Mouse (Mus musculus): Measurements from ENCODE around the gene Ccdc183.

Ccdc183 gene

GRCm38 (mm10) chr2:25577951-25578795 is 39.3 kb downstream of the Ccdc183 start:
- no peak for DNase-seq (ENCODE audit: low spot score)

GRCm38 (mm10) chr2:25576965-25577891 is 40.2 kb downstream of the Ccdc183 start:
- no peak for DNase-seq (ENCODE audit: low spot score)

- DNase-seq (ENCODE audit: low spot score): no peak
Observed at GRCm38 (mm10) chr2:25576028-25576850, 41.2 kb downstream of the Ccdc183 start.

GRCm38 (mm10) chr2:25575432-25576027 is 41.9 kb downstream of the Ccdc183 start:
- DNase-seq (ENCODE audit: low spot score): peak; percentile 58

DNA sequence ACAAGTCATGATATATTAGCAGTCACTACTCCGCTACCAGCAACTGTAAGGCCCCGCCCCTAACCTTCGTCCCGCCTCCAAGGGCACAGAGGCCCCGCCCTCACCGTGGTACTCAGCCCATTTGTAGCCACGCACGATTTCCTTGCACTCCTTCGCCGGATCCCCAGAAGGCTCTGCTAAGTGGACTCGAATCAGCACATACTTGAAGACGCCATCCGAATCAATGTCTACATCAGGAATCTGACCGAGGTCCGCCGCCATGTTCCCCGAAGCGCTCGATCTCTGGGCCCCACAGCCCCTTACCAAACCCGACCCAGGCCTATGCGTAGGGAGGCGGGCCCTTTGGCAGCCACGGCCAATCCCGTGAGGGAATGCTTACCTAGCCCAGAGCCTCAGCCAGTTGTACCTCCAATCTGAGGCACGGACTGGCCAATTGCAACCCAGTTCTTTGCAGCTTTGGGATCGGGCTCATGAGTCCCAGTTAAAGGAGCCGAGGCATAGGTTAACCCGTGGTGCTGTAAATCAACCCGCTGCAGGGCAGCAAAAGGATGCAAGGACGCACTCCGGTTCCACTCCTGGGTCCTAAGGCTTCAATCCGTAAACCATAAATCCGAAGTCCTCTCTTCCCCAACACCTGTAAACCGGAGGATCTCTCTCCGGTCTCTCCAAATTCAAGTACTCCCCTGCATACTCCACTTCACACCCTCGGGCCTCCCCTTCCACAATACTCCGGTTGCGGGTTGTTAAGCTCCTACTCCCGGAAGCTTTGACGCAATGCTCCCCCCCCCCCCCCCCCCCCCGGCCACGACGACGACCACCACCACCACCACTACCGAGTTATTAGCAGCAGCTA is 42.7 kb downstream of the Ccdc183 start, which contains the start of the genes Mamdc4 and Phpt1:
Gene Mamdc4 (minus strand): TSS at position 267 of the 853 bp plus-strand sequence.
Gene Phpt1 (minus strand): TSS at position 646 of the 853 bp plus-strand sequence.
- peak; percentile 93 for DNase-seq (ENCODE audit: low spot score)

DNA sequence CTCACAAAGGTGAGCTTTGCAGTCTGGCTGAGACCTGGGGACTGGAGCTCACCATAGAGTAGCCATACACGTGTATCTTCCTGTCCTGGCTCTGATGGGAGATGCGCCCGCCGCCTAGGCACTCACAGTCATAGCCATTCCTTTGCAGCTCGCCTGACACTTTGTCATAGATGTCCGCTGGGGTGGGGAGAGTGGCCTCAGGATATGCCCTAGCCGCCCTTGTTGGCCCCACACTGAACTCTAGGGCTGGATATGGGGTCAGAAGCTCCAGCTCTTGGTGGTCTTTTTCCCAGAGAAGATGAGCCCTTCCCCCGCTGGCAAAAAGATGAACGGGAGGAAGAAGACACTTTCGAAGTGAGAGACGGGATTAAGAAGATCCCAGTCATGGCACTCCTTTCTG is 43.3 kb downstream of the Ccdc183 start:
- no peak for DNase-seq (ENCODE audit: low spot score)

- DNase-seq (ENCODE audit: low spot score): no peak
Observed at GRCm38 (mm10) chr2:25573068-25573467, 44.4 kb downstream of the Ccdc183 start.

GRCm38 (mm10) chr2:25571221-25571620 is 46.3 kb downstream of the Ccdc183 start:
- no peak for DNase-seq (ENCODE audit: low spot score)

- DNase-seq (ENCODE audit: low spot score): no peak
Observed at GRCm38 (mm10) chr2:25569323-25569722, 48.2 kb downstream of the Ccdc183 start.

DNA sequence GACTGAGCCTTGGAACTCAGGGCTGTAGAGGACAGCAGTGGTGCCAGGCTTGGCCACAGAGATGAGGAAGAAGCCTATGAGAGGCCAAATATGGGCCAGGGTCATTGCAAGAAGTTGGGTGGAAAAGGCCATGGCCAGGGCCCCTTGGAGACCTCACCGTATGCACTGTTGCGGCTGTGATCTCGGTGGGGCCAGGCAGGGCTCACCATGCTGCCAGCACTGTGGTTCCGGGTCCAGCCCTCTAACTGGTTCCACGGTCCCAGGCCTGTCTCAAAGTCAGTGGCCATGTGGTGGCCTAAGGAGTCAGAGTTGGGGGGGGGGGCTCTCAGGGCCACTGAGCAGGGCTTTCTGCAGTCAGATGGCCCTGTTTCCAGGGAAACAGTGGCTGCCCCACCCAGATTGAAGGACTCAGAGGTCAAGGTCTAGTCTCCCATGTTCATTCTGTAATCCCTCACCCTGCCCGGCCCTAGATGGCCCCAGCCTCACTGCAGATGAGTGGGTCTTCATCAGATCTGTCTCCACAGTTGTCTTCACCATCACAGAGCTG is 48.9 kb downstream of the Ccdc183 start:
- DNase-seq (ENCODE audit: low spot score): no peak

GRCm38 (mm10) chr2:25566558-25566957 is 50.9 kb downstream of the Ccdc183 start:
- no peak for DNase-seq (ENCODE audit: low spot score)

DNA sequence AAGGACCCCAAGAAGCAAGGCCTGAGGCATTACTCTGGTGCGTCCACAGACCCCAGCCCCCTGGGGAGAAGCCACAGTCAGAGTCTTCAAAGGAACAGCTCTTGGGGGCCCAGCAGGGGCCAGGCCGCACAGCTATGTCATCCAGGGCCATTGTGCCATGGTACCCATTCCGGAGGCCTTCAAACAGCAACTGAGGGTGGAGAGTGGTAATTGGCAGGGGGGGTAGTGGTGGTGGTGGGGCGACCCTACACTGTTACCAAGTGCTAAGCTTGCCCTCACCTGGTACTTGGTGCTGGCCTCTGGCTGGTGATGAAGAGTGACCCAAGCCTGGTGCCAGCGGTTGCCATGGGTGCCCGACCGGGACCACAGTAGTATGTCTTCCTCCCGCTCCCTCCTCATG is 51.7 kb downstream of the Ccdc183 start:
- no peak for DNase-seq (ENCODE audit: low spot score)

DNA sequence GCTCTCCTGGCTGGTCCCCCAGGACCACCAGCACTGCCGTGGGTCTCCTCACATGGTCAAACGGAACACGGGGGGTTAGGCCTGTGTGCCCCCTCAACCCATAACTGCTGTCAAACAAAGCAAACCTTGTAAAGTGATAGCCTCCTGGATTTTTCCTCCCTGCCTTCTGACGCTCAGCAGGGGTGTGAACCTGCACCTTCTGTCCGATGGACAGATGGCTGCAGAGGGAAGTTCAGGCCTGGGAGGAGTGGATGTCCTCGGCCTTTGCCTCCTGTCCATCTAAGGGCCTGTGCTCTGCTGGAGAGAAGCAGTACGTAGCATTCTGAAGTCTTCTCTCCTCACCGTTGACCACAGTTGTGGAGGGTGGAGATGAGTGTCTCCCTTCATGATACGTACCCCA is 55.5 kb downstream of the Ccdc183 start:
- no peak for DNase-seq (ENCODE audit: low spot score)

GRCm38 (mm10) chr2:25560551-25560950 is 56.9 kb downstream of the Ccdc183 start:
- no peak for DNase-seq (ENCODE audit: low spot score)

DNA sequence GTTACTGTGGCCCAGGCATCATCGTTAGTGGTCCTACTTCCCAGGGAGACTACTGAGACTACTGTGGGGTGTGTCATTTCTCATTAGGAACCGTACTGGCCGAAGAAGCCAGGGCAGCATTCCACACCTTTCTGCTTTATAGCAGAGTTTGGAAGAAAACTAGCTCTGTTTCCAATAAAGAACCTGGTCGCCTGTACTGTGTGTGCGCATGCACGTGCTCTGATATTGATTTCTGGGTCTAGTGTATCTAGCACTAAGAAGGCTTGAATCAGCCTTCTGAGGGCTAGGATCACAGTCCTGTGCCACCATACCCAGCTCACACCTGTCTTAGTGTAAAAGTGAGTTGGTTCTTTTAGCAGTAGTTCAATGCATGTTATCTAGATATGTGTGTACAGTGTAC is 58.7 kb downstream of the Ccdc183 start:
- no peak for DNase-seq (ENCODE audit: low spot score)
